Mouse (Mus musculus): ENCODE measurements around the gene Spats2l. TPM values are rescaled to one million over a fixed set of nuclear protein-coding genes. Genes with fewer than 3 reads are reported as not detected.

Gene Spats2l
- total and polyA plus RNA-seq, 3 experiments: 0.09 to 0.77 (median 0.34) TPM

DNA sequence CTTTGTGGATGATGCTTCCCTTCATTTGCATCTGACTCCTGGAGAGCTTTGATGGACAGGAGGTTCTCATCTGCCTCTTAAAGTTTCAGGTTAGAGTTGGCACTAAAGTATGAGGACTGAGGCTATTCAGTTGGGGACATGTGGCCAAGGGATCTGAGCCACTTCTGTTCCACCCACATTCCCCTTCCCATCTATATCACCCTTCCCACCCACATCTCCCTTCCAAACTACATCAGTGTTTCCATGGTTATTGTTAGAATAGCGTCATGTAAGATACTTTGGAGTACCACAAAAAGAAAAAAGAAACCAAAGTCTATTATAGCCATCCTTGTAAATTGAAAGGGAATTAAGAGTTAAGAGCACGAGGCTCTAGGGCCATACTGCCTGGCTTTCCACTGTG lies 25.4 kb downstream of the Spats2l start:
- no peaks in the 10 kb centered on the region for H3K79me2 ChIP-seq (replicated peaks; ENCODE audit: control insufficient read depth, extremely low read depth, insufficient read depth, poor library complexity, severe bottlenecking)
- TF ChIP-seq IRF4 (IDR thresholded peaks at IDR 0.05; ENCODE audit: low read depth, low read length) (no peak), NELFE (IDR thresholded peaks at IDR 0.05; ENCODE audit: low read depth, low read length) (no peak), POLR2AphosphoS2 (IDR thresholded peaks at IDR 0.05; ENCODE audit: low read depth, low read length) (no peak), POLR2A (IDR thresholded peaks at IDR 0.05; ENCODE audit: low read depth, low read length) (no peak), PAX5 (IDR thresholded peaks at IDR 0.05; ENCODE audit: low read length) (no peak), ETS1 (conservative IDR thresholded peaks at IDR 0.05; ENCODE audit: low read depth, low read length) (no peak), MEF2A (IDR thresholded peaks at IDR 0.05; ENCODE audit: borderline replicate concordance, low read depth, low read length) (no peak), ZC3H11A (IDR thresholded peaks at IDR 0.05; ENCODE audit: low read depth, low read length) (no peak), ZMIZ1 (IDR thresholded peaks at IDR 0.05; ENCODE audit: low read depth, low read length) (no peak), USF1 (IDR thresholded peaks at IDR 0.05; ENCODE audit: low read depth, low read length) (no peak), JUN (IDR thresholded peaks at IDR 0.05; ENCODE audit: insufficient read depth, low read depth, low read length) (no peak), SIN3A (IDR thresholded peaks at IDR 0.05; ENCODE audit: low read length) (no peak), TCF12 (IDR thresholded peaks at IDR 0.05; ENCODE audit: low read depth, low read length) (no peak), ZKSCAN1 (IDR thresholded peaks at IDR 0.05; ENCODE audit: borderline replicate concordance, low read depth, low read length) (no peak), GABPA (IDR thresholded peaks at IDR 0.05; ENCODE audit: insufficient replicate concordance, low read depth, low read length) (no peak)
- DNase-seq (ENCODE audit: extremely low read depth): no peak
- H3K4me1 ChIP-seq (ENCODE audit: control insufficient read depth in 1 of 2, insufficient read depth in 2 of 2): no peaks in the 10 kb centered on the region
- H3K27me3 ChIP-seq (replicated peaks): no peaks in the 10 kb centered on the region
- H3K4me3 ChIP-seq (replicated peaks in 1 of 3; ENCODE audit: low read depth in 2 of 3, low read length in 2 of 3, poor library complexity in 1 of 3): no peak overlapping the region
- H3K9ac ChIP-seq (ENCODE audit: insufficient read depth, low read depth): no peak overlapping the region
- H3K9me3 ChIP-seq (replicated peaks; ENCODE audit: low read length): no peaks in the 10 kb centered on the region
- H3K4me2 ChIP-seq (ENCODE audit: insufficient read depth, low read depth, poor library complexity, severe bottlenecking): no peak overlapping the region
- dilution Hi-C loops (cut with MboI; ENCODE audit: extremely low pct_ligation_motif_present, extremely low pct_unique_long_range_greater_than_20kb, low sequenced_read_pairs): no loop called here
- H3K27ac ChIP-seq (ENCODE audit: insufficient read depth, low read depth): no peak overlapping the region
- H3K36me3 ChIP-seq (replicated peaks in 1 of 2; ENCODE audit: control insufficient read depth in 1 of 2, insufficient read depth in 1 of 2, low read length in 1 of 2): no peaks in the 10 kb centered on the region
- in situ Hi-C loops (cut with MboI; ENCODE audit: low pct_ligation_motif_present, low pct_unique_long_range_greater_than_20kb, low sequenced_read_pairs): no loop called here

DNA sequence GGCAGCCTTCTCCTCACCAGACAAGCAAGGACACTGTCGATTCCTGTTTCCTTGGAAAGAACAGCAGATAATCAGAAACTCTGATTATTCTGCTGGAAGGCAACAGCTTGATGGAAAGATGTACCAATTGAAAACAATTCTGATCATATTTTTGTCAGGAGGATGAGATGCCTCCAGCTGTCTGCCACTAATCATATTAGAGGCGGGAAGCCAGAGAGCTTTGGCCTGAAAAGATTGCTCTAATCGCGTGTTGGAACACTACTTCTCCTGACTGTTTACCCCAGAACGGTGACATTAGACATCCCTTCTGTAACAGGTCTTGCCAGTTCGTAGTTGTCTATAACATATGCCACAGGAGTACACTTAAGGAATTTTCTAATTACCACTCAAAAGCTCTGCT lies 26.9 kb downstream of the Spats2l start:
- Histone ChIP-seq H3K79me2 (replicated peaks; ENCODE audit: control insufficient read depth, extremely low read depth, insufficient read depth, poor library complexity, severe bottlenecking) (no peaks in the 10 kb centered on the region), H3K4me1 (ENCODE audit: control insufficient read depth in 1 of 2, insufficient read depth in 2 of 2) (no peaks in the 10 kb centered on the region), H3K9ac (ENCODE audit: insufficient read depth, low read depth) (no peak overlapping the region), H3K27ac (ENCODE audit: insufficient read depth, low read depth) (no peak overlapping the region), H3K4me2 (ENCODE audit: insufficient read depth, low read depth, poor library complexity, severe bottlenecking) (no peak overlapping the region), H3K27me3 (replicated peaks) (no peaks in the 10 kb centered on the region), H3K4me3 (replicated peaks in 1 of 3; ENCODE audit: low read depth in 2 of 3, low read length in 2 of 3, poor library complexity in 1 of 3) (no peak overlapping the region), H3K36me3 (replicated peaks in 1 of 2; ENCODE audit: control insufficient read depth in 1 of 2, insufficient read depth in 1 of 2, low read length in 1 of 2) (no peaks in the 10 kb centered on the region), H3K9me3 (replicated peaks; ENCODE audit: low read length) (no peaks in the 10 kb centered on the region)
- dilution Hi-C loops (cut with MboI; ENCODE audit: extremely low pct_ligation_motif_present, extremely low pct_unique_long_range_greater_than_20kb, low sequenced_read_pairs): no loop called here
- DNase-seq (ENCODE audit: extremely low read depth): no peak
- in situ Hi-C loops (cut with MboI; ENCODE audit: low pct_ligation_motif_present, low pct_unique_long_range_greater_than_20kb, low sequenced_read_pairs): no loop called here
- TF ChIP-seq KAT2A (IDR thresholded peaks at IDR 0.05; ENCODE audit: insufficient replicate concordance, low read length) (no peak), SMC3 (IDR thresholded peaks at IDR 0.05; ENCODE audit: low read depth, low read length) (no peak), JUND (conservative IDR thresholded peaks at IDR 0.05; ENCODE audit: low read depth, low read length) (no peak), MAFK (IDR thresholded peaks at IDR 0.05; ENCODE audit: insufficient replicate concordance, low read length) (no peak), ZKSCAN1 (IDR thresholded peaks at IDR 0.05; ENCODE audit: borderline replicate concordance, low read depth, low read length) (no peak), IRF4 (IDR thresholded peaks at IDR 0.05; ENCODE audit: low read depth, low read length) (no peak)

All from CH12.LX (cell line).